Mouse (Mus musculus): ENCODE results near the gene Tubd1. TPM values are rescaled to one million over a fixed set of nuclear protein-coding genes. Genes with fewer than 3 reads are reported as not detected.

The Tubd1 gene
- total RNA-seq, 1 experiment from 2014 or later, result 9.1 TPM

- DNase-seq, result no peak
Measured at GRCm38 (mm10) chr11:86558258-86558657, 13.5 kb downstream of the Tubd1 start.

GRCm38 (mm10) chr11:86568425-86568824 lies 23.6 kb downstream of the Tubd1 start:
- peak; percentile 30 for DNase-seq

GRCm38 (mm10) chr11:86570261-86570746 lies 25.5 kb downstream of the Tubd1 start:
- peak; percentile 64 for DNase-seq

GRCm38 (mm10) chr11:86571047-86571855 lies 26.5 kb downstream of the Tubd1 start:
- DNase-seq, result no peak

- DNase-seq, result no peak
Measured at GRCm38 (mm10) chr11:86571871-86572270, 27.1 kb downstream of the Tubd1 start.

- DNase-seq, result no peak
Measured at GRCm38 (mm10) chr11:86572623-86573022, 27.8 kb downstream of the Tubd1 start.

- DNase-seq, result no peak
Measured at GRCm38 (mm10) chr11:86573646-86574231, 28.9 kb downstream of the Tubd1 start.

GRCm38 (mm10) chr11:86574408-86574807 lies 29.6 kb downstream of the Tubd1 start:
- DNase-seq, result no peak

GRCm38 (mm10) chr11:86575632-86576378 lies 31.0 kb downstream of the Tubd1 start:
- DNase-seq, result no peak

GRCm38 (mm10) chr11:86577231-86577630 lies 32.4 kb downstream of the Tubd1 start:
- DNase-seq, result peak; percentile 55

GRCm38 (mm10) chr11:86578106-86578808 lies 33.5 kb downstream of the Tubd1 start:
- no peak for DNase-seq

GRCm38 (mm10) chr11:86578809-86579730 lies 34.3 kb downstream of the Tubd1 start:
- DNase-seq, result peak; percentile 81

GRCm38 (mm10) chr11:86579731-86580318 lies 35.0 kb downstream of the Tubd1 start:
- DNase-seq, result no peak

- DNase-seq, result peak; percentile 35
Measured at GRCm38 (mm10) chr11:86580319-86581113, 35.7 kb downstream of the Tubd1 start.

- peak; percentile 36 for DNase-seq
Measured at GRCm38 (mm10) chr11:86581250-86581753, 36.5 kb downstream of the Tubd1 start.

- DNase-seq, result no peak
Measured at GRCm38 (mm10) chr11:86581943-86582542, 37.3 kb downstream of the Tubd1 start.

GRCm38 (mm10) chr11:86582543-86583260 lies 37.9 kb downstream of the Tubd1 start:
- no peak for DNase-seq

GRCm38 (mm10) chr11:86583313-86583825 lies 38.6 kb downstream of the Tubd1 start:
- no peak for DNase-seq
